Mouse (Mus musculus) ES-Bruce4 (cell line): ENCODE measurements around the gene Phldb2.

Source experiments
- CTCF ChIP-seq: IDR thresholded peaks from one replicate; pipeline ENCODE4 v1.8.1; 2011; ENCODE audit warnings: low read depth, low read length
- EP300 ChIP-seq: IDR thresholded peaks from 2 replicates; pipeline ENCODE4 v1.6.1; 2011; ENCODE audit warnings: low read depth, low read length; ENCODE audit not compliant: insufficient read depth
- POLR2A ChIP-seq: IDR thresholded peaks from one replicate; pipeline ENCODE4 v1.8.1; 2011; ENCODE audit warnings: low read length; ENCODE audit not compliant: insufficient read depth

DNA sequence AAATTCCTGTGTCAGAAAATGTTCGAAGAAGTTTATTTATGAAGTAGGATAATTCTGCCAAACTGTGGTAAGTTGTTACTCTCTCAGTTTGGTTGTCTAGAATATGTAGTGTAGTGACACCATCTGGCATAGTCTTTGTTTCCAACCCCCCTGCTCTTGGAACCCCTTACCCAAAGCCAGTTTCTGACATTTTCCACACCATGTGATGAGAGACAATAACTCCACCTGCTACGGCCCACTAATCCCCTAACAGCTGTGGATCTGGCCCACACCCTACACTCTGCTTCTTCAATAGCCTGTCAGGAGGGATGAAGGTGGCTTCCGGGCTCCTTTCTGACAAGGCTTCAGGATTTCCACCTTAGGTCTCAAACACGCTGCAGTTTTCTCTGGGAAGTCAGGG lies 154.2 kb downstream of the Phldb2 start:
- TF ChIP-seq POLR2A: no peak
- no peak for TF ChIP-seq CTCF
- no peak for TF ChIP-seq EP300
